Mouse (Mus musculus): ENCODE measurements around the gene Maml3.
A peak's percentile ranks its signal among the peaks of the same experiment; 100 is the strongest.

The Maml3 gene

GRCm38 (mm10) chr3:51954441-51954840 is 150.4 kb downstream of the Maml3 start:
- no peak for DNase-seq (ENCODE audit: low spot score)

GRCm38 (mm10) chr3:51953927-51954326 is 150.9 kb downstream of the Maml3 start:
- no peak for DNase-seq (ENCODE audit: low spot score)

DNA sequence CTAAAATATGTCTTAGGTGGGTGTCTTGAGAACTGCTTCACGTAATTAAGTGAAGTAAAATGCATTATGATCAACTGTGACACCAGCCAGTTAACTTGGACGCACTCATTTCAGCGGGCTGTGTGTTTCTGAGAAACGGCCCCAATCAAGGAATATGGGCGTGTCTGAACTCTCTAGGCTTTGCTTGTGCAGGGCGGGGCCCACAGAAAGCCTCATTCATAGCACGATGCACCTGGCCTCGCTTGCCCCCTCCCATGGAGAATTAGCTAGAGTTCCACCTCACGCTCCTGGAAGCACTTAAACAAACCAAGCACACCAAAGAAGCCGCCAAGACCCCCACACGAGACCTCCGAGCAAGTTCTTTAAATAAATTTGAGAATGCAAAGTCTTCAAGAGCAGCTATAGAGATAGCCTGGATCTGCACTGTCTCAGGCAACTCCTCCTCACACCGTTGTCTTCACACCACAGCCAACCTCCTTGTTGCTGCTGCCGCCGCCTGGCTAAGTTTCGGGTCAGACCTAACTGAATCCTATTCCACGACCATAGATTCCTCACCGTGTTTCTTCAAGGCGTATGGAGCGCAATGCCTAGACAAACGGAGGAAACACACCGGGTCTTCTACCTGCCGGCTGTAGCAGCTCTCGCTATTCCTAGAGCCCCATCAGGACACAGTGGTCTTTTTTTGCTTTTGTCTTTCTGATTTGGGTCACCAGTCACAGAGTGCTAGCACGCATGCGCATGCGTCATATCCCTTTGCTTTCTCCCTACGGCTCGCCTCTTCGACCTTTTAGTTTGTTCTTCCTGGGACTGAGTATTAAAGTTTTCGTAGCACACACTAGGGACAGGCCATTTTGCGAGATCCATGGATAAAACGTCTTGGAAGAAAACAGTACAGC is 151.9 kb downstream of the Maml3 start:
- no peak for DNase-seq (ENCODE audit: low spot score)

GRCm38 (mm10) chr3:51952267-51952666 is 152.6 kb downstream of the Maml3 start:
- DNase-seq (ENCODE audit: low spot score) = no peak

- DNase-seq (ENCODE audit: low spot score) = no peak
These were observed 155.2 kb downstream of the Maml3 start for GRCm38 (mm10) chr3:51949651-51950050.

DNA sequence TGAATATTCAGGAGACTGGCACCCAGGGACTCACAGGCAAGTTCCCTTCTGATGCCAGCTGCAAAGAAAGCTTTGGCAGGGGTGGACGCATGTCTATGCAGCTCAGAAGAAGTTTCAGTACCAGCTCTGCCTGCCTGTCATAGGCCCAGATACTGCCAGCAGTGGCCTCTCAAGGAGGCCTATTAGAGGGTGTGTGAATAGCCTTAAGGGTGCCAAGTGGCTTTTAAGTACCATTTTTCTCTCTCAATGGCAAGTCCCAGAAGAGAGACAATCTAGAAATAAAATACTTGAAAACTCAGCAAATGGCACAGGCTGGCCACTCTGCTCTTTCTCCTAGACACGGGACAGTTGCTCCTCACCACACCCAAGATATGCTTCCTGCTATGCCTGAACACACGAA is 157.7 kb downstream of the Maml3 start:
- DNase-seq (ENCODE audit: low spot score) = peak; percentile 32

- DNase-seq (ENCODE audit: low spot score) = peak; percentile 77
These were observed 161.2 kb downstream of the Maml3 start for GRCm38 (mm10) chr3:51943642-51944041.

- peak; percentile 35 for DNase-seq (ENCODE audit: low spot score)
These were observed 163.1 kb downstream of the Maml3 start for GRCm38 (mm10) chr3:51941781-51942180.

- no peak for DNase-seq (ENCODE audit: low spot score)
These were observed 165.0 kb downstream of the Maml3 start for GRCm38 (mm10) chr3:51939864-51940263.

GRCm38 (mm10) chr3:51939054-51939453 is 165.8 kb downstream of the Maml3 start:
- DNase-seq (ENCODE audit: low spot score) = no peak

DNA sequence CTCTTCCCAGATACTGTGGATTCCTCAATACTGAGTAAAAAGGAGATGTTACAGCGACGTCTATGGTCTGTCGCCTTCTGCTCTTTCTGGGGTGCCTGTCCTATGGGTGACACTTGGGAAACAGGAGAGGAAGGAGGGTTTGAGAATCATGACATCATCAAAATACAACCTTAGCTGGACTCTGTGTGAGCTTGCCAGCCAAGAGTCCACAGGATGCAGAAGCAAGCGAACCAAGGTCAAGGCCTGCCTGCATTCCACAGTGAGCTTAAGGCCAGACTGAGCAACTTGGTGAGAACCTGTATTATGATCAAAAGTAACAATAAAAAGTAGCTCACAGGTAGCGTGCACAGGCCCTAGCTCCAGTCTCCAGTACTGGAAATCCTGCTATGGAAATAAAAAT is 167.7 kb downstream of the Maml3 start:
- DNase-seq (ENCODE audit: low spot score) = no peak

DNA sequence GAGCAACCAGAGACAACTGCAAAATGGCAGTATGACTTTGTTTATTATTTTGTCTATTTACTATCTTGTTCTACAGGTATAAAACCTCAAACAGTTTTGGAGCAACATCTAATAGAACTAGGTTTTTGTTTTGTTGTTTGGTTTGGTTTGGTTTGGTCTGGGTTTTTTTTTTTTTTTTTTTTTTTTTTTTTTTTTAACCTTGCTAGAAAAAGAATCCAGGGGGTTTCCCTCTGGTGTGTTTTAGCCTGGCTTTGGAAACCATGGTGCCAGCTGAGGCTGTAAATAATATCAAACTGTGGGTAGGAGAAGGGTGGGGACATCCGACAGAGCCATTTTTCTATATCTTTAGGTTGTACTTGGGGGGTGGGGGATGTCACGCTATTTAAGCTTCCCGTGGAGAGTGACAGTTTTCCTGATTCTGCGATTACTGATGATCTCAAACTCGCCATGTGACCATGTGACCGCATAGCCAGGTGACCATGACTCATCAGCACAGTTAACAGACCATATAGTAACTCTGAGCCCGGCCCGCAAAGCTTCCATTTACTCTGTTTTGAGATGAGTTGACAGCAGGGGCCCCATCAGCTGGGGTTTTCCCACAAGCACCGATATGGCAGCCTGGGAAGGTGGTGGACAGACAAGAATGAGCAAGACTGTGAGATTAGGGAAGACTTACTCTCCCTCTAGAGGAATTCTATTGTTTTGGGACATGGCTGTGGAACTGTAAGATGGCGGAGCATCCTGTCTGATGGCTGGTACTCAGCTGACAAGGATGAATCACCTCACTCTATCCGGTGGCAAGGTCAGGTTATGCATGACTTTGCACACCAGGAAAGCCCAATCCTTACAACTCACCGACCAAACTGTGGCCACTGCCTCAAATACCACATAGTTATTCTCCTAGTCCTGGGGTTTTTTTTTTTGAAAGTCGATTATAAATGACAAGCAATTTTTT is 170.1 kb downstream of the Maml3 start:
- DNase-seq (ENCODE audit: low spot score) = no peak

DNA sequence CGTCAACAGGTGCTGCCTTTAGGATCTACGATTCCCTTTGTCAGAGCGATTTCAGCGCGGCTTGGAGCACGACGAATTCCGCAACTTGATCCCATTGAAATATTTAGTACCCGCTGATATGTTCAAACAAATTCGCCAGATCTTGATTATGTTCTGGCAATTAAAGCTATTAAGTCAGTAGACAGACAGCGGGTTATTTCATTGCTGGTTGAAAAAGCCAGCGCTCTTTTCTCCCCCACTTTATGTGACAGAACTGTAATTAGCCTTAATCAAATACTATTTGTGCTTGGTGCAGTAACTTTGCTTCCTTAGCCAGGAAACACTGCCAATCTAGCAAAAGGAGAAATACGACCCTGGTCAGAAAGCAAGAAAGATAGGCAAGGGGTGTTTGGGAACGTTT is 176.7 kb downstream of the Maml3 start:
- no peak for DNase-seq (ENCODE audit: low spot score)

GRCm38 (mm10) chr3:51927591-51927990 is 177.3 kb downstream of the Maml3 start:
- DNase-seq (ENCODE audit: low spot score) = no peak

GRCm38 (mm10) chr3:51927043-51927442 is 177.8 kb downstream of the Maml3 start:
- DNase-seq (ENCODE audit: low spot score) = no peak

- no peak for DNase-seq (ENCODE audit: low spot score)
These were observed 179.1 kb downstream of the Maml3 start for GRCm38 (mm10) chr3:51925758-51926157.

DNA sequence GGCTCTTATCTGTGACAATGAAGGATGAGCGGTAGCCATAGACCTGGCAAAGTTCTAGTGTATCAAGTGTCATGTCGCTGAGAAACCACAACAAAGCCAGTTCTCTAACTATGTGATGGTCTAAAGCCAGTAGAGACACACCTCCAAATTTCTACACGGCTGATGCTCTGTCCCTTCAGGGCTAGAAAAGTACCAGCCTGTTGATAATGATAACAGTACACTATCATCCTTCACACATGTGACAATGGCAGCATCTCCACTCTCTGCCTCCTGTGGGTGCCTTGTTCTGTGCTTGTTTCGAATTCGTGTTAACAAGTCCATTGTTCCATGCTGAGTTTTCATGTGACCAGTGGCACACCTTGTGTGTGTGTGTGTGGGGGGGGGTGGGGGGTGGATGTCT is 180.2 kb downstream of the Maml3 start:
- DNase-seq (ENCODE audit: low spot score) = no peak

DNA sequence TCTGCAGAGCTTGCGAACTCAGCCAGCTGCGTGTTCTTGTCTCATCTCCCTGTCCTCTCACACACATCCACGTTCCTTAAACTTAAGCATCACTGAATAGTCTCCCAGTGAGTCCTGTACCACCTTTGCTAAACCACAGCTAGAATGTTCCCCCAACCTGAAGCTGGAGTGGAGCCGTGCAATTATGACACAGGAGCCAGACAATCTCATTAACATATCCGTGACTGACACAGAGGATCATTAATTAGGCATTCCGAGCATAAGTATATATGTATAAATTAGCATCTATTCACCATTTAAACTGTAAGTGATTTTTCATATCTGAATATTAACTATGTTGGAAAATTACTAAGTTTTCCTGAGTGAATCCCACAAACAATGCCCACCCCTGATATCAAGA is 181.1 kb downstream of the Maml3 start:
- no peak for DNase-seq (ENCODE audit: low spot score)

- DNase-seq (ENCODE audit: low spot score) = no peak
These were observed 188.0 kb downstream of the Maml3 start for GRCm38 (mm10) chr3:51916902-51917301.

- no peak for DNase-seq (ENCODE audit: low spot score)
These were observed 188.6 kb downstream of the Maml3 start for GRCm38 (mm10) chr3:51916060-51916870.

DNA sequence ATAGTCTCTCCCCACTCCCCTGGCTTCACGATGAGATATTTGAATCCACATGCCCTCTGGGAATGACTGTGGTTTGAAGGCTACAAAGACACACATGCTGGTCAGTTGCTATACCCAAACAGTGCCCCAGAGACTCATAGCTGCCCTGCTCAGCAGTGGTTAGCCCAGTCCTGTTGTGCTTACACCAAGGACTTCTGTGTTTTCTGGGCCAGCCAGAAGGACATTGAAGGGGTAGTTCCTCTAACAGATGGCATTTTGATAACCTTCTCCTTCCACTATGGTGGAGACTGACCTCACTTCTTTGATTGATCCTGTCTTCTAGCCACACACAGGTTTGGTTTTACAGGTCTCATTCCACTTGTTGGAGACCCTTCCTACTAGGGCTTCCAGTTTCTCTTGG is 189.5 kb downstream of the Maml3 start:
- DNase-seq (ENCODE audit: low spot score) = no peak

- no peak for DNase-seq (ENCODE audit: low spot score)
These were observed 190.0 kb downstream of the Maml3 start for GRCm38 (mm10) chr3:51914900-51915299.
